Mouse (Mus musculus) small intestine, adult 2 months (tissue): Measurements from ENCODE around the gene Mapk8ip1.

Experiments used
- CTCF ChIP-seq: fragments of 200-500 bp; IDR thresholded peaks from 2 replicates; pipeline ENCODE4 v1.5.1; 2012; ENCODE audit warnings: low read depth, mild to moderate bottlenecking, control low read depth, inconsistent platforms, low read length, moderate library complexity, mixed read lengths; ENCODE audit not compliant: insufficient replicate concordance, insufficient read length; ENCODE audit errors: extremely low read depth
- POLR2A ChIP-seq: fragments of 200-500 bp; IDR thresholded peaks from 2 replicates; pipeline ENCODE4 v1.6.1; 2012; ENCODE audit warnings: low read depth, mild to moderate bottlenecking, control low read depth, inconsistent platforms, low read length, moderate library complexity

- no peak; the same call in 1 of the 2 replicates for TF ChIP-seq CTCF
- no peak for TF ChIP-seq POLR2A
Observed at GRCm38 (mm10) chr2:92447121-92447740, 46.2 kb upstream of the Mapk8ip1 start.
